Mouse (Mus musculus) spleen, adult 2 months (tissue): Measurements from ENCODE around the gene Appbp2.

Experiments used
- CTCF ChIP-seq: fragments of 200-500 bp; IDR thresholded peaks from 2 replicates; pipeline ENCODE4 v1.5.1; 2011; ENCODE audit warnings: mild to moderate bottlenecking, inconsistent platforms; ENCODE audit not compliant: insufficient read depth, insufficient read length, insufficient replicate concordance; ENCODE audit errors: extremely low read depth
- POLR2A ChIP-seq: fragments of 200-500 bp; IDR thresholded peaks from 2 replicates; pipeline ENCODE4 v1.6.1; 2011; ENCODE audit warnings: low read depth, low read length, inconsistent platforms

- TF ChIP-seq CTCF: no peak
- TF ChIP-seq POLR2A: no peak
These were observed 18.1 kb upstream of the Appbp2 start for GRCm38 (mm10) chr11:85253006-85253405.
